Mouse (Mus musculus) CH12.LX (cell line): Measurements from ENCODE around the gene Apoa1. TPM values are rescaled to one million over a fixed set of nuclear protein-coding genes. Genes with fewer than 3 reads are reported as not detected.

Experiments
- DNase-seq: peaks from one replicate; pipeline ENCODE4 v3.0.0-alpha.2; 2013; ENCODE audit errors: extremely low read depth
- H3K27ac ChIP-seq: 2 replicates; pipeline ENCODE4 v1.5.1; 2012; ENCODE audit warnings: low read depth, mild to moderate bottlenecking, control low read depth, moderate library complexity; ENCODE audit not compliant: insufficient read depth
- H3K27me3 ChIP-seq: replicated peaks from 2 replicates; pipeline ENCODE3; 2012; ENCODE audit warnings: inconsistent platforms
- H3K36me3 ChIP-seq, 2 experiments: replicated peaks in 1 of 2; 2 replicates each; pipeline versions ENCODE3 to v1.6.1; 2012; ENCODE audit warnings: inconsistent platforms in 1 of 2, low read length in 1 of 2, mild to moderate bottlenecking in 1 of 2, mixed read lengths in 1 of 2, moderate library complexity in 1 of 2; ENCODE audit not compliant: control insufficient read depth in 1 of 2, insufficient read depth in 1 of 2
- H3K4me1 ChIP-seq, 2 experiments: 2 replicates each; pipeline ENCODE4 v1.6.1; 2012; ENCODE audit warnings: inconsistent platforms in 1 of 2, moderate library complexity in 1 of 2; ENCODE audit not compliant: insufficient read depth in 2 of 2, control insufficient read depth in 1 of 2
- H3K4me2 ChIP-seq: 2 replicates; pipeline ENCODE4 v1.6.1; 2012; ENCODE audit warnings: low read depth, mild to moderate bottlenecking, control low read depth; ENCODE audit not compliant: poor library complexity, insufficient read depth, severe bottlenecking
- H3K4me3 ChIP-seq, 3 experiments: fragments of 150-350 bp in 1 of 3; sonication (generic) in 1 of 3; replicated peaks in 1 of 3; 2 replicates each; pipeline versions ENCODE3 to v1.5.1; 2011 to 2012; ENCODE audit warnings: low read depth in 2 of 3, low read length in 2 of 3, mild to moderate bottlenecking in 2 of 3, moderate library complexity in 2 of 3, control low read depth in 1 of 3, improper control_type of control experiment in 1 of 3, inconsistent platforms in 1 of 3, mixed read lengths in 1 of 3; ENCODE audit not compliant: poor library complexity in 1 of 3
- H3K79me2 ChIP-seq: replicated peaks from 2 replicates; pipeline ENCODE4 v1.6.1; 2012; ENCODE audit warnings: mild to moderate bottlenecking, moderate library complexity; ENCODE audit not compliant: control insufficient read depth, poor library complexity, insufficient read depth, severe bottlenecking; ENCODE audit errors: extremely low read depth
- H3K9ac ChIP-seq: 2 replicates; pipeline ENCODE4 v1.6.1; 2012; ENCODE audit warnings: low read depth, mild to moderate bottlenecking, control low read depth, moderate library complexity; ENCODE audit not compliant: insufficient read depth
- H3K9me3 ChIP-seq: replicated peaks from 2 replicates; pipeline ENCODE3; 2012; ENCODE audit warnings: low read length, inconsistent platforms, mixed read lengths
- CHD1 ChIP-seq: IDR thresholded peaks from 2 replicates; pipeline ENCODE4 v1.6.1; 2012; ENCODE audit warnings: low read depth, low read length, improper control_type of control experiment, inconsistent platforms
- CTCF ChIP-seq, 2 experiments: IDR thresholded peaks in 1 of 2; conservative IDR thresholded peaks in 1 of 2; 2 replicates each; pipeline ENCODE4 v1.5.1; 2011 to 2012; ENCODE audit warnings: low read depth in 2 of 2, low read length in 2 of 2, improper control_type of control experiment in 1 of 2, inconsistent platforms in 1 of 2, mild to moderate bottlenecking in 1 of 2, moderate library complexity in 1 of 2
- E2F4 ChIP-seq: IDR thresholded peaks from 2 replicates; pipeline ENCODE4 v1.6.1; 2011; ENCODE audit warnings: low read depth, low read length, improper control_type of control experiment; ENCODE audit not compliant: insufficient replicate concordance
- JUN ChIP-seq: IDR thresholded peaks from 2 replicates; pipeline ENCODE4 v1.6.1; 2011; ENCODE audit warnings: low read depth, mild to moderate bottlenecking, low read length, improper control_type of control experiment, moderate library complexity; ENCODE audit not compliant: insufficient read depth
- JUND ChIP-seq: conservative IDR thresholded peaks from 2 replicates; pipeline ENCODE4 v1.6.1; 2011; ENCODE audit warnings: low read depth, low read length, improper control_type of control experiment
- KAT2A ChIP-seq: IDR thresholded peaks from 2 replicates; pipeline ENCODE4 v1.6.1; 2012; ENCODE audit warnings: low read length, improper control_type of control experiment, inconsistent platforms; ENCODE audit not compliant: insufficient replicate concordance
- MEF2A ChIP-seq: IDR thresholded peaks from 2 replicates; pipeline ENCODE4 v1.6.1; 2014; ENCODE audit warnings: low read depth, mild to moderate bottlenecking, inconsistent platforms, low read length, improper control_type of control experiment, borderline replicate concordance
- MYC ChIP-seq: IDR thresholded peaks from 2 replicates; pipeline ENCODE4 v1.6.1; 2011; ENCODE audit warnings: low read depth, mild to moderate bottlenecking, improper control_type of control experiment, low read length
- NELFE ChIP-seq: IDR thresholded peaks from 2 replicates; pipeline ENCODE4 v1.6.1; 2011; ENCODE audit warnings: low read depth, low read length, improper control_type of control experiment
- POLR2A ChIP-seq: IDR thresholded peaks from 2 replicates; pipeline ENCODE4 v1.6.1; 2011; ENCODE audit warnings: low read depth, mild to moderate bottlenecking, improper control_type of control experiment, low read length
- RAD21 ChIP-seq: IDR thresholded peaks from 2 replicates; pipeline ENCODE4 v1.6.1; 2011; ENCODE audit warnings: low read depth, mild to moderate bottlenecking, low read length, improper control_type of control experiment, moderate library complexity
- RCOR1 ChIP-seq: conservative IDR thresholded peaks from 2 replicates; pipeline ENCODE4 v1.6.1; 2012; ENCODE audit warnings: low read depth, mild to moderate bottlenecking, inconsistent platforms, low read length, improper control_type of control experiment
- SIN3A ChIP-seq: IDR thresholded peaks from 2 replicates; pipeline ENCODE4 v1.6.1; 2012; ENCODE audit warnings: low read length, improper control_type of control experiment, inconsistent platforms
- SMC3 ChIP-seq: IDR thresholded peaks from 2 replicates; pipeline ENCODE4 v1.6.1; 2011; ENCODE audit warnings: low read depth, low read length, improper control_type of control experiment
- USF1 ChIP-seq: IDR thresholded peaks from 2 replicates; pipeline ENCODE4 v1.6.1; 2014; ENCODE audit warnings: low read depth, mild to moderate bottlenecking, inconsistent platforms, low read length, improper control_type of control experiment
- ZMIZ1 ChIP-seq: IDR thresholded peaks from 2 replicates; pipeline ENCODE4 v1.6.1; 2012; ENCODE audit warnings: low read depth, mild to moderate bottlenecking, inconsistent platforms, low read length, improper control_type of control experiment
- ZNF384 ChIP-seq: IDR thresholded peaks from 2 replicates; pipeline ENCODE4 v1.6.1; 2012; ENCODE audit warnings: low read depth, low read length, improper control_type of control experiment, inconsistent platforms
- dilution Hi-C: fragments of 300-500 bp; cut with MboI; formaldehyde crosslinking; loops from 2 replicates; pipeline ENCODE4 v1.14.3; 2020; ENCODE audit warnings: low sequenced_read_pairs; ENCODE audit not compliant: extremely low pct_unique_long_range_greater_than_20kb, extremely low pct_ligation_motif_present
- in situ Hi-C: fragments of 300-500 bp; cut with MboI; formaldehyde crosslinking; loops from 3 replicates; pipeline ENCODE4 v1.14.3; 2019; ENCODE audit warnings: low sequenced_read_pairs, low pct_ligation_motif_present, low pct_unique_long_range_greater_than_20kb, mixed read lengths
- polyA plus RNA-seq: library from polyadenylated mRNA; unstranded; fragments of >175 nt; gene quantifications from 2 replicates; pipeline ENCODE4 v1.2.1, GENCODE M21; 2012; ENCODE audit warnings: low read depth; ENCODE audit not compliant: insufficient read length
- total RNA-seq, 2 experiments: library from RNA; depleted of rRNA; stranded (reverse); fragments of 300-350 nt in 1 of 2; fragments of >200 nt in 1 of 2; gene quantifications; 2 replicates each; pipeline ENCODE4 v1.2.3; 2012 to 2014

Apoa1 gene
- total and polyA plus RNA-seq, 3 experiments, result not detected

- Histone ChIP-seq H3K9me3 (no peaks in the 10 kb centered on the region), H3K9ac (no peak within 1 kb of the TSS), H3K4me3 (no peak within 1 kb of the TSS), H3K27ac (no peak within 1 kb of the TSS), H3K27me3 (peaks cover 28% of the 10 kb centered on the region), H3K4me1 (no peaks in the 10 kb centered on the region; a peak in 1 of 4 replicates), H3K4me2 (no peak within 1 kb of the TSS), H3K79me2 (no peaks in the 10 kb centered on the region), H3K36me3 (no peaks in the 10 kb centered on the region)
- DNase-seq, result no peak
- dilution Hi-C loops (no loop called here), in situ Hi-C loops (loop anchor here (10.0 kb wide), 1 partner anchor 246 kb away; no protein-coding TSS in a partner anchor)
- TF ChIP-seq E2F4 (no peak), NELFE (no peak), POLR2A (no peak), SMC3 (no peak), RCOR1 (no peak), MYC (no peak), JUN (no peak), ZMIZ1 (no peak), CHD1 (no peak), USF1 (no peak), RAD21 (no peak), ZNF384 (no peak)
Observed at GRCm38 (mm10) chr9:46240526-46241153, 12.3 kb downstream of the Apoa1 start, which contains the start of gene Apoa4. Apoa4 (plus strand) TSS chr9:46240696.

GRCm38 (mm10) chr9:46241818-46242217, 13.4 kb downstream of the Apoa1 start:
- Histone ChIP-seq H3K4me3 (no peak overlapping the region), H3K4me2 (no peak overlapping the region), H3K27me3 (peaks cover 28% of the 10 kb centered on the region), H3K36me3 (no peaks in the 10 kb centered on the region), H3K79me2 (no peaks in the 10 kb centered on the region), H3K9me3 (no peaks in the 10 kb centered on the region), H3K9ac (no peak overlapping the region), H3K27ac (no peak overlapping the region), H3K4me1 (no peaks in the 10 kb centered on the region; a peak in 1 of 4 replicates)
- no peak for DNase-seq
- in situ Hi-C loops (loop anchor here (10.0 kb wide), 1 partner anchor 247 kb away; no protein-coding TSS in a partner anchor), dilution Hi-C loops (no loop called here)
- TF ChIP-seq KAT2A (no peak), JUN (no peak), MEF2A (no peak), RAD21 (no peak), CTCF (conservative IDR thresholded peaks at IDR 0.05 in 1 of 2, IDR thresholded peaks at IDR 0.05 in 1 of 2; ENCODE audit: low read depth in 2 of 2, low read length in 2 of 2) (no peak), USF1 (no peak), JUND (no peak), SIN3A (no peak)
